Mouse (Mus musculus): Measurements from ENCODE around the gene Hnrnpk. TPM values are rescaled to one million over a fixed set of nuclear protein-coding genes. Genes with fewer than 3 reads are reported as not detected.
"Not testable (repeated sequence)": the region's sequence is repeated elsewhere in the genome, so short reads cannot be mapped to it uniquely, and the experiment has no call there.

Hnrnpk gene
- 100 to 1,000 TPM; 216 to 254 TPM for total RNA-seq (2021)
- long read RNA-seq, experiment 1, partial matches to known transcripts: 8 of 158 reads
- long read RNA-seq, experiment 1, other reads (novel, unspliced or antisense): 150 of 158 reads
- long read RNA-seq, experiment 2, partial matches to known transcripts: 9 of 256 reads
- long read RNA-seq, experiment 2, other reads (novel, unspliced or antisense): 245 of 256 reads

DNA sequence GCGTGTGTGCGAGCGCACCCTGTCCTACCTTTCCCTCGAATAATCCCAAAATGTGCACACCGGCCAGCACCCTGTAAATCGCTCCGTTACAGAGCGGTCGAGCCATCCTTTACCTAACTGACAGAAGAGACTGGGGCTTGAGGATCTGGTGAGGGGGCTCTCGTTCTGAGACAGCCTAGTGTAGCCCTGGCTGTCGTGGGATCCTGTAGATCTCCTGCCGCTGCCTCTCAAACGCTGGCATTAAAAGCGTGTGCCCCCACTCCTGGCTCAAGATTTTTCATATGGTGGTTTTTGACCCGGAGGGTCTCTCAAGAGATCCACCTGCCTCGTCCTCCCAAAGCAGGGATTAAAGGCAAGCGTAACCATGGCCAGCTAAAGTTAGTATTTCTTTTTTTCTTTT is at the start of gene Hnrnpk:
TSS of gene Hnrnpk (minus strand) at position 101 of the 400 bp plus-strand sequence.
- DNase-seq: not testable (repeated sequence)
- intact Hi-C loops (cut with DNase I): loop anchor here (5.0 kb wide), 1 partner anchor 114 kb away; no protein-coding TSS in a partner anchor

DNA sequence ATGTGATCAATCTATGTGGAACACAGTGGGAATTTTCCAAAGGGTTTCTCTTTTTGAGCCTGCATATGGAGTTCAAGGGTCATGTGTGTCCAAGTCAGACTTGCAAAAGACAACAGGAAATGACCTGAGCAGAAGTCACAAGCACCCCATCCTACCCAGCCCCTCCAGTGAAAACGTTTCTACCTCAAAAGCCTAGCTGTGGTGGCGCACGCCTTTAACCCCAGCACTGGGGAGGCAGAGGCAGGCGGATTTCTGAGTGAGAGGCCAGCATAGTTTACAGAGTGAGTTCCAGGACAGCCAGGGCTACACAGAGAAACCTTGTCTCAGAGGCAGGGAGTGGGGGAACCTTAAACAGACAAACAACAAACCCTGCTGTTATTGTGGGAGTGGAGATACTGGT is 49.1 kb upstream of the Hnrnpk start:
- intact Hi-C loops (cut with DNase I): no loop called here
- no peak for DNase-seq

DNA sequence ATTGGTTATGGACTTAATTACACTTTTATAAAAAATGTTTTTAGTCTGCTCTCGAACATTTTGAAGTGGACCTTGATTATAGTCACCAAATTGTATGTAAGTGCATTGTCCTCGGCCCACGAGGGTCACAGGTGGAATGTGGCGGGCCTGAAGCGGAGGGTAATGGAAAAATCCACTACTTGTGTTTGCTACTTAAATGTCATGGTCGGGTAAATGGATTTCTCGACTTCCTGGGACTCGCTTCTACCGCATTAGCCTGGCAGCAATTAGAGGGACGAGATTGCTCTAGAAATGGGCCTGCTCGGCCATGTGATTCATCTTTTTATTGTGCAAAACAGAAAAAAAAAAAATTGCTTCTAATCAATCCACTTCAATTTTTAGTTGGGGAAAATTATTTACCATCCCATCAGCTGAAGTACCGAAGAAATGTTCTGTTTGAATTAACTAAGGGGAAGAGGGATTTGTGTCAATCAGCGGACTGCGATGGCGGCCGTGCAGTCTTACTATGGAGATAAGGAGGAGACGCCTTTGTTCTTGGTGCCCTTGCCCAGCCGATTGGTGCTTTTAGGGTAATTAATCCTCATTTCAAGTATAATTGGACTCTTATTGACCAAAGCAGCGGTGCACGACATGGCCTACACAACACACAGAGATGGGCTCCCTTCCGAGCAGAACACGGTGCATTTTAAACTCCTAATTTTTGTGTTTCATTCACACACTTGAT is 47.5 kb upstream of the Hnrnpk start:
- intact Hi-C loops (cut with DNase I): no loop called here
- no peak for DNase-seq

DNA sequence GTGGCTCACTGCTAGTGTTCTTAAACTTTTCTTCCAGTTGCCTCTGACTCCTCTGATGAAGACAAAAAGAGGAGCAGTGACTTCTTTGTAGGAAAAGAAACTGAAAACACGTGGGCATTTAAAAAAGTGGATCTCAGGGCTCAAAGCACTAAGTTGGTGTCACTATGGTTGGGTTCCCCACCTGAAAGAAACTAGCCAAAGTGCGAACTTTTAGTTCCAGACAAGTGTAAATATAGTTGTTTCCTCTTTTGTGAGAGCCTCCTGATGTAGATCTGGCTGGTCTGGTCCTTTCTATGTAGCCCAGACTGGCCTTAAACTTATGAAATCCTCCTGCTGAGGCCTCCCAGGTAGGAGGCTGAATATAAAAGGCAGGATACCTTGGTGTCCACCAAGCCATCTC is 43.4 kb upstream of the Hnrnpk start:
- no peak for DNase-seq
- intact Hi-C loops (cut with DNase I): no loop called here

DNA sequence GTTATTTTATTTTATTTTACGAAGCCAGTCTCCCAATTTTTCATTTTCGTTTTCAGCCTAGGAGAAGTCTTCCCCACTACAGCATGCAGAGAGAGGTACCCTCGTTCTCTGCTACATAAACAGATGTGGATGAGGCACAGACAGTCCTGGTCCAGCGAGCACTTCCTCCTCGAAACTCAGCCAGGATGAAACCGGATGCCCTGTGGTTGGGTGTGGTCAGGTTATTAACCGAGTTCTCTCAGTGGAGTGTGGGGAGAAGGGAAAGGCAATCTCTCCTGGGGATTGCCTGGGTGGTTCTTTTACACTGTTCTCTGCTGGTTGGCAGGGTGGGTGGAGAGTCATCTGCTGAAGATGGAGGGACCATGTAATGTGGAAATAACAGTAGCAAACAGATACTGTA is 40.6 kb upstream of the Hnrnpk start:
- intact Hi-C loops (cut with DNase I): no loop called here
- no peak for DNase-seq

DNA sequence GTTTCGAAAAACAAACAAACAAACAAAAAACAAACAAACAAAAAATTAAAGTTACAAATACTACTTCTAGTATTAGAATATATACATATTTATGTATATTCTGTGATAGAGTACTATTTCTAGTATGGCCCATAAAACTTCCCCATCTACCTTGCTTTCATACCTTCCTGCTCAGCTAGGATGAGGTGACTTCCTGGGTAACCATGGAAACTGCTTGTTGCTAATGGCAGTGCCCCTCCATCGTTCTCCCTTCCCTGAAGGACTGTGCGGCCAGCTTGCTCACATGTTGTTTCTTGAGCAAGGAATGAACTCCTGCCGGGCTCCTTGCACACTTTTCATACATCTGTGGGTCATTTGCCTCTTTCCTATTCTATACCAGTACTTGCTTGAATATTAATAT is 40.2 kb upstream of the Hnrnpk start:
- intact Hi-C loops (cut with DNase I): no loop called here
- DNase-seq: no peak

DNA sequence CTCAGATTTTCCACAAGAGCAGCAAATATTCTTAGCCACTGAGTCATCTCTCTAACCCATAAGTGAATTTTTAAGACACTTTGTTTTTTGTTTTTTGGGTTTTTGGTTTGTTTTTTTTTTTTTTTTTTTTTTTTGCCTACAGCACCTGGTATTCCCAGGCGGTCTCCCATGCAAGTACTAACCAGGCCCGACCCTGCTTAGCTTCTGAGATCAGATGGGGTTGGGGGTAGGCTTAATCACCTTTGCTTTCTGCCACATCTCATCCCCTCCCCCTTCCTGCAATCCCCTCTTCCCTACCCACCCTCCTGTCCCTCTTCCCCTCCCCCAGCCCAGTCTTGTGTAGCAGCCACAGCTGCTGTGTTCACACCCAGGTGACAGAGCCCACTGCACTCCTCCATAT is 36.6 kb upstream of the Hnrnpk start:
- no peak for DNase-seq
- intact Hi-C loops (cut with DNase I): no loop called here

DNA sequence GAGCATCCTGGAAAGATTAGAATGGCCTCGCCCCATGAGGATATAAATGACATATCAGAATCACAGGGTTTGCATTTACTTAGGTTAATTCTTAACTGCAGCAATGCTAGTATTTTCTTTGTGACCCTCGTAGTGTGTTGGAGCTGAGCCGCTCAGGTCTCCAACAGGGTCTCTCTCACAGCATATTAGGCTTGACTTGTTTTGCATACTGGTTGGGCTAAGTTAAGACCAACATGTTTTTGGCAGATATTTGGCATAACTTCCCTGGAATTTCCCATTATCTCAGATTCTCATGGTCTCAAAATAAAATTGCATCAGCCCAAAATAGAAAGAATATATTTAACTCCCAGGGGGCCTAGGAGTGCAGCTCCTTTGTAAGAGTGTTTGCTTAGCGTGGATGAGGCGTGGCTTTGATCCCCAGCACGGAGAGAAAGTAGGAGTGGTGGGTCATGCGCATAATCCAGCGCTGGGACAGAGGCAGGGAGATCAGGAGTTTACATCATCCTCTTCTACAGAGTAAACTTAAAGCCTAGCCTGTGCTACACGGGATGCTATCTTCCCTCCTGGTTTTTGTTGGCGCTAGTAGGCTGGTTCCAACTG is 20.0 kb upstream of the Hnrnpk start:
- intact Hi-C loops (cut with DNase I): no loop called here
- DNase-seq: no peak

DNA sequence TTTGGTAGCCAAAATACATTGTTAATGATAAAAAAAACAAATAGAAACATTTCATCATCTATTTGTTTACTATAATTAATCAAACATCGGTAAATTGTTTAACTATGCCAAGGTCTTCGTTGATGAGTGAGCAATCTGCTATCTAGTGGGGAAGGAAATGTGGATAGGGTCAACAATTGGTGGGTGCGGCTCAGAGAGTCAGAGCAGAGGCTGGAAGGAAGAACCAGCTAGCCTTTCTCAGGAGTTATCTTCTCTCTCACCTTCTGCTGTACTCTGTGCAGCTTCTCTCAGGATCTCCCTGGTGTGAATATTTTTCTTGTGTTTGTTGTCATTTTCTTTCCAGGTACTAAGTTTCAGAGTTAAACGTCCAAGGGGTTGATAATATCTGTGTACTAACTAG is 19.1 kb upstream of the Hnrnpk start:
- DNase-seq: no peak
- intact Hi-C loops (cut with DNase I): no loop called here

DNA sequence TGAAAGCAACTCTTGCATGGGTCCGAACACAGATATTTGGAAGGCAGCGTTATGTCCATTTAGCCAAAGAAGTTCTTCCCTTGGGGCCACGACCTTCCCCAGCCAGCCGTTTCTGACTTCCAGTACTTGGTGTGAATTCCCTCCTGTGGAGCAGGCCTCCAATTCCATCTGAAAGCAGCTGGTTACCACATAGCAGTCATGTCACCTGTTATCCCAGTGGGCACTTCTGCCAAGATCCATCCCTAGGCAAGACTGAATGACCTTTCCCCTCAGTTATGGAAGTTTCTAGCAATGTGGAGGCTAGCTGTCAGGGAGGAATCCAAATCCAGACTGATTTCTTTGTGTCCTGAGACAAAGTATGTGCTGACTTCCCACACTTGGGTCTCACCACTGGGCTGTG is 17.9 kb upstream of the Hnrnpk start:
- intact Hi-C loops (cut with DNase I): no loop called here
- no peak for DNase-seq

DNA sequence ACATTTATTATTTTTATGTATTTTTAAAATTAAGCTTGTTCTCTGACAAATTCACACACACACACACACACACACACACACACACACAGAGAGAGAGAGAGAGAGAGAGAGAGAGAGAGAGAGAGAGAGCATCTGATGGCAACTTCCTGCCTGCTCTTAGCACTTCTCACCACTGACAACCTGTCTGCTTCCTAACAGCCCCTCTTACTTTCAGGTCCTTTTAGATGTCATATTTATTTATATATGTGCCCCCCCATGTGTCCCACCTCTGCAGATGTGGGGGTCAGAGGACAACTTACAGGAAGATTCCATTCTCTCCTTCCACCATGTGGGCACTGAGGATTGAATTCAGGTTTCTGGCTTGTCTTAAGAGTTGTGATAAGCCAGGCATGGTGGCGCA is 16.1 kb upstream of the Hnrnpk start:
- intact Hi-C loops (cut with DNase I): no loop called here
- no peak for DNase-seq

DNA sequence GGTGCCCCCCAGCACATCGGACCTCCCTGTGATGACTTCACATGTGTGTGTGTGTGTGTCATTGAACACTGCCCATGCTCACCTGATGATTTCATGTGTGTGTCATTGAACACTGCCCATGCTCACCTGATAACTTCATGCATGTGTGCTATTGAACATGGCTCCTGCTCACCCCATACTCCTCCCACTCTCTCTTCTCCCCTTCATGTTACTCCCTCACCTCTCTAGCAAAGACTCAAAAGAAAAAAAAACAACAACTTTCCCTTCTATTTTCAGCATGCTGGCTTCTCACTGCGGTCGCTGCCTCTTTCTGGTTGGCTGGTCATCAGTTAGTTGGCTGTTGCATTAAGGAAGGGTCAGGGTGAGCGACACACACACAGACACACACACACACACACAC is 15.5 kb upstream of the Hnrnpk start:
- no peak for DNase-seq
- intact Hi-C loops (cut with DNase I): no loop called here

DNA sequence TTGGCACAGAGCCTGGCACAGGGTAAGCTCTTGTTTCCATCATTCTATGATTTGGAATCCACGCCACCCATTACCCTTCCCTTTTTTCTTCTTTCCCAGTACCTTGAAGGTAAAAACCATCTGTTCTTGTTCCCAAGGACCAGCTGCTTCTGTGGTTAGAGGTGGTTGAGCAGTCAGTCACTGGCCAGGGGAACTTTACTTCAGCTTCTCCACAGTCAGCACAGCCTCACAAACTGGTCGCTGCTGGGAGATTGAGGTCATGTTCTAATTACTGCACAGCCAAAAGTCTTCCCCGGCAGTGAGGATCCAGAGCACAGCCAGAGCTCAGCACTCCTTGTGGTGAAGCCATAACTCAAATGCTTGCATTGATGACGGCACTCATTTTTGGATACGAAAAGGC is 12.7 kb upstream of the Hnrnpk start:
- DNase-seq: no peak

DNA sequence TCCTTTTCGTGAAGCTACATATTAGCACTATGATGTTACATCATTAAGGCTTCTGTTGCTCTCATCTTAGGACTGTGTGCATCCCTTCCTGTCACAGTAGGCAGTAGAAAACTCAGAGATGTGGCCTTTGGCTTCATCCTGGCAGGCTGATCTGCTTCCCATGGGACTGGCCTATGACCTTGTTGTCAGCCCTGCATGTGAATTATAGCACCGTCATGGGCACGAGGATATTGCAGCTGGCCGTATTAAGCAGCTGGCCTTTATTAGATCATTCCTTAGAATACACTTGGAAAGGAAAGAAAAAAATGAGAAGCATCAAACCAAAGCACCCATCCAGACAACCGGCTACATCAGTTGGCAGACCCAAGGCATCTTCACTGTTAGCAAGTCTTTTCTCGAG is 12.2 kb upstream of the Hnrnpk start:
- no peak for DNase-seq

More for the DNA sequence above, 12.7 kb upstream of the Hnrnpk start:
- intact Hi-C loops (cut with DNase I): no loop called here

DNA sequence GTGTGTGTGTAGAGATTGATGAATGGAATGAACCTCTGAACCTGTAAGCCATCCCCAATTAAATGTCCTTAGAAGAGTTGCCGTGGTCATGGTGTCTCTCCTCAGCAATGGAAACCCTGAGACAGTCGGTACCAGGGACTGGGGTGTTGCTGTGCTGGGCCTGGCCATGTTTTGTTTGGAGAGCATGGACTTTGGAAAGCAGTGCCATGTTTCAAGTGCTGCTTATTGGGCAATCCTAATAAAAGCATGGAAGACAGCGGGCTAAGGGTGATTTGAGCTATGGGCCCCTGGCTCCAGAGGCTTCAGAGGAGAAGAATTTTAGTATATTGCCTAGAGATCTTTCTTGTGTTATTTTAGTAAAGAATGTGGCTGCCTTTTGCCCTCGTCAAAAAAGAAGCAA is 7.9 kb upstream of the Hnrnpk start:
- no peak for DNase-seq
- intact Hi-C loops (cut with DNase I): no loop called here

More for the DNA sequence above, 12.2 kb upstream of the Hnrnpk start:
- intact Hi-C loops (cut with DNase I): no loop called here

DNA sequence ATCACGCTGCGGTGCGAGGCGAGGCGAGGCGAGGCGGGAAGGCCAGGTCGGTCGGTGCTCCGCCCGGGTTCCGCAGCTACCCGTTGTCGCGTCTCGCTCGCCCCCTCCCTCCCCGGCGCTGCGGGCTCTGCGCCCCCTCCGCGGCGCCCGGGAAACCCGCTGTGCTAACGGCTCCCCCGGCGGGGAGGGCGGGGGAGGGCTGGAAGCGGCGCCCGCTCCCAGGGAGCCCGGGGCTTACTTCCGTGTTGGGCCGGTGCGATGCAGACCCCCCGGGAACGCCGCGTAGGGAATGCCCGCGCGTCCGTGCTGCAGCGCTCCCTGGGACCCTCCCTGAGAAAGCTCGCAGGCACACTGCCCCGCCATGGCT is 416 bp downstream of the Hnrnpk start:
- DNase-seq: no peak
- intact Hi-C loops (cut with DNase I): loop anchor here (5.0 kb wide), 1 partner anchor 115 kb away; no protein-coding TSS in a partner anchor

DNA sequence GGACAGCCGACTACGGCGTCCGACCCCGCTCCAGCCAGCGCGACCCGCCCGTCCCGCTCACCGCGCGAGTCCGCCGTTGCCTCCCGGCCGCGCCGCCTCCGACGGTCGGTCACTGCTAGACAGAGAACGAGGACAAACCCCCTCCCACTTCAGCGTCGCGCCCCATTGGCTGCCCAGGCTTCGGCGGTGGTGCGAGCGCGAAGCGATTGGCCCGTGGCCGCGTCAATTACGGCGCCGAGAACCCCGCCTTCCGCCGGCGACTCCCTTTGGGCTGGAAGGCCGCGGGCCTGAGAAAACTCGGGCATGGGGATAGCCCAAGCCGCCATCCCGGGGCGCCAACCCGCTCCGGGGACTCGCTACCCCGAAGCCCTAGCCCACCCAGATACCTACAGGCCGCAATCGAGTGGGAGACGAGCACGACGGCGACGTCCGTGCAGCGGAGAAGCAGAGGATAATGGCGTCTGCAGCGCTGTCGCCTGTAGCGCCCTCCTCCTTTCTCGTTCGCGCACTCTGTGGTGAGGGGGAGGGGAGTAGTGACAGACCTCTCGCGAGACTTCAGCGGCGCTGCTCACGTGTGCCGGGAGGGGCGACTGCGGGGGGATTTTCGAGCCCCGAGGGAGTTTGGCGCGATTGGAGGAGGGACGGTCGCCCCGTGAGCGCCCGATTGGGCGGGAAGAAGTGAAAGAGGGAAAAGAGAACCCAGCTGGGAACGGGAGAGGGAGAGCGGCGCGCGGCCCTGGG is 970 bp downstream of the Hnrnpk start, which contains the start of gene Rmi1:
TSS of gene Rmi1 (plus strand) at position 246 of the 741 bp plus-strand sequence.
- intact Hi-C loops (cut with DNase I): loop anchor here (5.0 kb wide), 1 partner anchor 115 kb away; no protein-coding TSS in a partner anchor
- peak; percentile 96 to 99 for DNase-seq

DNA sequence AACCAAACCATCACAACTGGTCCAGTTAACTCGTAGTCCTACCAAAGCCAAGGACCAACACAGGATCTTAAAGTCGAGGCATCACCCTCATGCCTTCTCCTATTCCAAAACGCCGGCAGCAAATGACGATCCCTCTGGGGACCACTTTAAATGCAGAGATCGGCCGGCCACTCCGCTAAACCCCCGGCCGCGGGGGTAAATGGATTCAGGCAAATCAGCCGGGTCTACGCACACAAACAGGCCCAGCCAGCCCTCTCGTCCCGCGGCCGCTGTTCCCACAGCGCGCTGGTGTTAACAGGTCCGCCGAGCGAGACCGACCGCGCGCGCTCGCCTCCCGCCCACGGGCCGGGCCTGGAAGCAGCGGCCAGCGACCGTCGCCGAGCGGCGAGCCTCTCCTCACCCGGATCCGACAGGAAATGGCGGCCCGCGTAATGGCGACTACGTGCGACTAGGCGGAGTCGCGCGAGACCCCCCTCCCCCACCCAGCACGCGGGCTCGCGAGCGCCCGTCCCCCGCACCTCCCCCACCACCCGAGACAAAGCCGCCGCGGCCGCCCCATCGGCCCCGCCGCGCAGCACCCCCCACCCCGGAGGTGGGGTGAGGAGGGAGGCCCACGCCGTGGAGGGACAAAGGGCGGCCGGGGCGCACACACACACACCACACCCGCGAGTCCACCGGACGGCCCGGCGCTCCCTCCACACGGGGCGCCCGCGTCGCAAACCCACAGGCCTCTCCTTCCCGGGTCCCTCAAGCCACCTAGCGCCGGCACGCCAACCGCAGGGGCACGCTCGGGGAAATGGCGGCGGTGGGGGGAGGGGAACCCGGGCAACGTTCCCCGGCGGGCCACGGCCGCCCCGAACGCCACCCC is 1.8 kb downstream of the Hnrnpk start:
- intact Hi-C loops (cut with DNase I): loop anchor here (5.0 kb wide), 1 partner anchor 116 kb away; no protein-coding TSS in a partner anchor

DNA sequence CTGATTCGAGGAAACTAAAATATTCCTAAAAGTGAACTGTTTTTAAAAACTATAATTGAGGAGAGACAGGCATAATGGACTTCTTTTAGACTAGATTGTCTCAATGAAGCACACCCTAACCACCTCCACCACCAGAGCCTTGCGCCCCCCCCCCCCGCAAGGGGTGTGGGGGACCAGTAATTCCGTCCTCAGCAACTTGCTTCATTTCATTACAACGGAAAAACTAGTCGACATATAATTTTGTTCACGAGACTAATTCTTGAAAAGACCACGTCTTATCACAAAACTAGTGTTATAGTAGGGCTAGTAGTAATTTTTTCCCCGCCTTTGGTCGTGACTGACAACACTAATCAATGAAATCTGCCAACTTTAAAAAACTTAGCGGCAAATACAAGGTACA is 2.6 kb downstream of the Hnrnpk start:
- intact Hi-C loops (cut with DNase I): loop anchor here (5.0 kb wide), 1 partner anchor 117 kb away; no protein-coding TSS in a partner anchor
- no peak for DNase-seq

More for the DNA sequence above, 1.8 kb downstream of the Hnrnpk start:
- DNase-seq: peak; percentile 25 to 67

DNA sequence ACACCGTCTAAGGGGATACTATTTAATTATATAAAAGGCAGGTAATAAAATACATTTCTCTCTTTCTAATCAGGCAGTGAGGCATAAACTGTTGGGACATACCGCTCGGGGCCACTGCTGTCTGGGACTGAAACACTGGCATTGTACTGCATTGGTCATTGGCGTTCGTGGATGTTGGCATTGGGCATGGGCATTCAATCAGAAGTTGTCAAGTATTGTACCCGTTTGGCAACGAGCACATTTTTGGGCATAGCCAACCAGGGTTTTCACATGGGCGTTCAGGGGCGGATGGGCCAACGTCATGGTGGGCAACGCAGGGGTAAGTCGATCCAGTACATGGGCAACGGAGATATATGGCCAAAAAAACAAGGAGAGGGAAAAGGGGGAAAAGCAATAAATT is 5.5 kb downstream of the Hnrnpk start:
- DNase-seq: no peak
- intact Hi-C loops (cut with DNase I): no loop called here
